Mouse (Mus musculus): ENCODE results near the gene Itgb2l. TPM values are rescaled to one million over a fixed set of nuclear protein-coding genes. Genes with fewer than 3 reads are reported as not detected.

Itgb2l gene
- polyA plus RNA-seq (2015; fragmentation: Nextera tagmentation; extraction: Ambion mirVana) = 0.19 and 0.23 TPM in 2 replicates

- no peak for DNase-seq (ENCODE audit: low spot score)
- 78% methylated on average over 2 of the region's 2 CpGs for WGBS
- TF ChIP-seq CTCF (IDR thresholded peaks at IDR 0.05; ENCODE audit: low read depth) = no peak
- TF ChIP-seq EP300 (optimal IDR thresholded peaks at IDR 0.05) = no peak
These were observed at the start of gene Itgb2l for GRCm38 (mm10) chr16:96443468-96443867. Gene Itgb2l, minus strand, starts transcription at chr16:96443619.

DNA sequence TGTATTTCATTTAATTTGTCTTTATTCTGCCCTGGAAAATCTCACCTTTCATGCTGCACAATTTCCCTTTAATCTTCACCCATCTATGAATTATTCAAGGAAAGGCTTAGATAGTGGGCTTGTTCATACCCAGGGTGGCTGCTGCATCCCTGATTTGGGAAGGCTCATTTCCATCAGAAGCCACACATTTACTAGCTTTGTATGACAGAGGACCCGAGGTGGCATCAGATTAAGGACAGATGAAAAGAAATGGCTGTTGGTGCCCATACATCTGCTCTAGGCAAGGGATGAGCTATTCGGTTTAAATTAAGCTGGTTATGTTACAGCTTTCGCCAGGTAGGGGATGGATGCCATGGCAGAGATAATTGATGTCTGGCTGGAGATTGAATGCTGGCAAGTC, 48.1 kb upstream of the Itgb2l start:
- ATAC-seq (ENCODE audit: low FRiP score, low TSS enrichment) = no peak
- no peak overlapping the region for H3K4me2 ChIP-seq (replicated peaks; ENCODE audit: low read depth)
- H3K36me3 ChIP-seq (ENCODE audit: control insufficient read depth, insufficient read depth, low read length) = no peaks in the 10 kb centered on the region
- no peaks in the 10 kb centered on the region for H3K4me1 ChIP-seq (replicated peaks; ENCODE audit: control insufficient read depth, insufficient read depth)
- TF ChIP-seq EP300 (optimal IDR thresholded peaks at IDR 0.05) = no peak
- no peak for TF ChIP-seq CTCF (IDR thresholded peaks at IDR 0.05; ENCODE audit: low read depth)
- DNase-seq (ENCODE audit: low spot score) = no peak
- no peak overlapping the region for H3K27ac ChIP-seq (replicated peaks)
- no peaks in the 10 kb centered on the region for H3K9me3 ChIP-seq (ENCODE audit: control insufficient read depth, low read length)
- WGBS = 68% methylated on average over 3 of the region's 3 CpGs
- H3K9ac ChIP-seq (ENCODE audit: low read length) = no peak overlapping the region
- no peak overlapping the region for H3K4me3 ChIP-seq (ENCODE audit: low read depth, low read length)
- H3K27me3 ChIP-seq (ENCODE audit: control insufficient read depth, insufficient read depth, low read length) = no peaks in the 10 kb centered on the region

More at GRCm38 (mm10) chr16:96443468-96443867, at the start of gene Itgb2l:
- no peak within 1 kb of the TSS for H3K4me3 ChIP-seq (ENCODE audit: low read depth, low read length)
- no peaks in the 10 kb centered on the region for H3K36me3 ChIP-seq (ENCODE audit: control insufficient read depth, insufficient read depth, low read length)
- ATAC-seq (ENCODE audit: low FRiP score, low TSS enrichment) = no peak
- no peak within 1 kb of the TSS for H3K9ac ChIP-seq (ENCODE audit: low read length)
- no peaks in the 10 kb centered on the region for H3K27me3 ChIP-seq (ENCODE audit: control insufficient read depth, insufficient read depth, low read length)
- no peak within 1 kb of the TSS for H3K27ac ChIP-seq (replicated peaks)
- H3K4me2 ChIP-seq (replicated peaks; ENCODE audit: low read depth) = no peak within 1 kb of the TSS
- H3K4me1 ChIP-seq (replicated peaks; ENCODE audit: control insufficient read depth, insufficient read depth) = no peaks in the 10 kb centered on the region
- H3K9me3 ChIP-seq (ENCODE audit: control insufficient read depth, low read length) = no peaks in the 10 kb centered on the region

DNA sequence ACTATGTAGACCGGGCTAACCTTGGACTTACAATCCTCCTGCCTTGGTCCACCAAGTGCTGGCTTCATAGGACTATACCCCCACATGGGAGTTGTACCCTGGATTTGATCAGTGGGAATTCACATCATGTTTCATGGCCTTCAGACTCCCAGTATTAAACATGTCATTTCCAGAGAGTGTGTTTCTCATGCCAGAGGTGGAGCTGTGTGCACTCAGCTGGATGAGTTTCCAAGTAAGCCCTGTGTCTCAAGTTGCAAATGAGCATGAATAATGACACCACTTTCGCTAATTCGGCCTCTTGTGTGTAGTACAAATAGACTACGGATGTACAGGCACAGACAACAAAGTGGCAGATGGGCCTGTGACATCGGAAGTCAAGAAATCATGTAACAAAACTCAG, 44.6 kb upstream of the Itgb2l start:
- Histone ChIP-seq H3K4me1 (replicated peaks; ENCODE audit: control insufficient read depth, insufficient read depth) (no peaks in the 10 kb centered on the region), H3K9ac (ENCODE audit: low read length) (no peak overlapping the region), H3K9me3 (ENCODE audit: control insufficient read depth, low read length) (no peaks in the 10 kb centered on the region), H3K36me3 (ENCODE audit: control insufficient read depth, insufficient read depth, low read length) (no peaks in the 10 kb centered on the region), H3K4me2 (replicated peaks; ENCODE audit: low read depth) (no peak overlapping the region), H3K27ac (replicated peaks) (no peak overlapping the region), H3K27me3 (ENCODE audit: control insufficient read depth, insufficient read depth, low read length) (no peaks in the 10 kb centered on the region), H3K4me3 (ENCODE audit: low read depth, low read length) (no peak overlapping the region)
- TF ChIP-seq EP300 (optimal IDR thresholded peaks at IDR 0.05) (no peak), CTCF (IDR thresholded peaks at IDR 0.05; ENCODE audit: low read depth) (no peak)
- DNase-seq (ENCODE audit: low spot score) = no peak
- no peak for ATAC-seq (ENCODE audit: low FRiP score, low TSS enrichment)
- 82% methylated on average over 5 of the region's 5 CpGs for WGBS

- TF ChIP-seq EP300 (optimal IDR thresholded peaks at IDR 0.05) = no peak
- no peak for TF ChIP-seq CTCF (IDR thresholded peaks at IDR 0.05; ENCODE audit: low read depth)
- DNase-seq (ENCODE audit: low spot score) = no peak
These were observed 43.7 kb upstream of the Itgb2l start for GRCm38 (mm10) chr16:96487007-96487684.

GRCm38 (mm10) chr16:96481791-96482190, 38.4 kb upstream of the Itgb2l start:
- Histone ChIP-seq H3K4me2 (replicated peaks; ENCODE audit: low read depth) (no peak overlapping the region), H3K27me3 (ENCODE audit: control insufficient read depth, insufficient read depth, low read length) (no peaks in the 10 kb centered on the region), H3K4me1 (replicated peaks; ENCODE audit: control insufficient read depth, insufficient read depth) (no peaks in the 10 kb centered on the region), H3K9me3 (ENCODE audit: control insufficient read depth, low read length) (no peaks in the 10 kb centered on the region), H3K27ac (replicated peaks) (no peak overlapping the region), H3K9ac (ENCODE audit: low read length) (no peak overlapping the region), H3K4me3 (ENCODE audit: low read depth, low read length) (no peak overlapping the region), H3K36me3 (ENCODE audit: control insufficient read depth, insufficient read depth, low read length) (no peaks in the 10 kb centered on the region)
- TF ChIP-seq EP300 (optimal IDR thresholded peaks at IDR 0.05) (no peak), CTCF (IDR thresholded peaks at IDR 0.05; ENCODE audit: low read depth) (no peak)
- no peak for DNase-seq (ENCODE audit: low spot score)
- no peak for ATAC-seq (ENCODE audit: low FRiP score, low TSS enrichment)
- WGBS = 90% methylated on average over 4 of the region's 4 CpGs

More at GRCm38 (mm10) chr16:96487007-96487684, 43.7 kb upstream of the Itgb2l start:
- 75% methylated on average over 11 of the region's 11 CpGs for WGBS
- H3K27ac ChIP-seq (replicated peaks) = no peak overlapping the region
- H3K4me3 ChIP-seq (ENCODE audit: low read depth, low read length) = no peak overlapping the region
- no peaks in the 10 kb centered on the region for H3K36me3 ChIP-seq (ENCODE audit: control insufficient read depth, insufficient read depth, low read length)
- no peak overlapping the region for H3K9ac ChIP-seq (ENCODE audit: low read length)
- H3K4me1 ChIP-seq (replicated peaks; ENCODE audit: control insufficient read depth, insufficient read depth) = no peaks in the 10 kb centered on the region
- H3K4me2 ChIP-seq (replicated peaks; ENCODE audit: low read depth) = no peak overlapping the region
- no peaks in the 10 kb centered on the region for H3K27me3 ChIP-seq (ENCODE audit: control insufficient read depth, insufficient read depth, low read length)
- ATAC-seq (ENCODE audit: low FRiP score, low TSS enrichment) = no peak
- H3K9me3 ChIP-seq (ENCODE audit: control insufficient read depth, low read length) = no peaks in the 10 kb centered on the region

DNA sequence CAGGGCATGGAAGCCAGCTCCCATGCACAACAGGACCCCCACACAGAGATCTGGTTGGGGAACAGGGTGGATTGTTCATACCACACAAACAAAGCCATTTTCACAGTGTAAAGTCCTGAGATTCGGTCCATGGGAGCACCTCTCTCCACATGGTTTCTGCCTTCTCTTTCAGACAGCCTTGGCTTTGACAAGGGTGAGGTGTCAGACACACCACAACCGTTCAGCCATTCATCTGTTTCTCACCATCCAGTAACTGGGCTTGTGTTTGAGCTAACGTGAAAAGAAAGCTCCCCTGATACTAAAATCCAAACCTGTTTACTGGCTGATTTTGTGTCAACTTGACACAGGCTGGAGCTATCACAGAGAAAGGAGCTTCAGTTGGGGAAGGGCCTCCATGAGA, 30.8 kb upstream of the Itgb2l start:
- Histone ChIP-seq H3K27me3 (ENCODE audit: control insufficient read depth, insufficient read depth, low read length) (no peaks in the 10 kb centered on the region), H3K4me1 (replicated peaks; ENCODE audit: control insufficient read depth, insufficient read depth) (no peaks in the 10 kb centered on the region; the same call in 1 of the 2 replicates), H3K9ac (ENCODE audit: low read length) (no peak overlapping the region), H3K4me2 (replicated peaks; ENCODE audit: low read depth) (no peak overlapping the region), H3K4me3 (ENCODE audit: low read depth, low read length) (no peak overlapping the region), H3K27ac (replicated peaks) (no peak overlapping the region), H3K36me3 (ENCODE audit: control insufficient read depth, insufficient read depth, low read length) (no peaks in the 10 kb centered on the region), H3K9me3 (ENCODE audit: control insufficient read depth, low read length) (no peaks in the 10 kb centered on the region)
- TF ChIP-seq EP300 (optimal IDR thresholded peaks at IDR 0.05) = no peak
- no peak for TF ChIP-seq CTCF (IDR thresholded peaks at IDR 0.05; ENCODE audit: low read depth)
- no peak for ATAC-seq (ENCODE audit: low FRiP score, low TSS enrichment)
- DNase-seq (ENCODE audit: low spot score) = no peak
- 75% methylated on average over 3 of the region's 3 CpGs for WGBS

Data from stomach, postnatal 0 days (tissue).